Mouse (Mus musculus) CH12.LX (cell line): ENCODE data around the gene Hist1h2be. TPM values are rescaled to one million over a fixed set of nuclear protein-coding genes. Genes with fewer than 3 reads are reported as not detected.

Experiments
- DNase-seq: peaks from one replicate; pipeline ENCODE4 v3.0.0-alpha.2; 2013; ENCODE audit errors: extremely low read depth
- H3K27ac ChIP-seq: 2 replicates; pipeline ENCODE4 v1.5.1; 2012; ENCODE audit warnings: low read depth, mild to moderate bottlenecking, control low read depth, moderate library complexity; ENCODE audit not compliant: insufficient read depth
- H3K27me3 ChIP-seq: replicated peaks from 2 replicates; pipeline ENCODE3; 2012; ENCODE audit warnings: inconsistent platforms
- H3K36me3 ChIP-seq, 2 experiments: replicated peaks in 1 of 2; 2 replicates each; pipeline versions ENCODE3 to v1.6.1; 2012; ENCODE audit warnings: inconsistent platforms in 1 of 2, low read length in 1 of 2, mild to moderate bottlenecking in 1 of 2, mixed read lengths in 1 of 2, moderate library complexity in 1 of 2; ENCODE audit not compliant: control insufficient read depth in 1 of 2, insufficient read depth in 1 of 2
- H3K4me1 ChIP-seq, 2 experiments: 2 replicates each; pipeline ENCODE4 v1.6.1; 2012; ENCODE audit warnings: inconsistent platforms in 1 of 2, moderate library complexity in 1 of 2; ENCODE audit not compliant: insufficient read depth in 2 of 2, control insufficient read depth in 1 of 2
- H3K4me2 ChIP-seq: 2 replicates; pipeline ENCODE4 v1.6.1; 2012; ENCODE audit warnings: low read depth, mild to moderate bottlenecking, control low read depth; ENCODE audit not compliant: poor library complexity, insufficient read depth, severe bottlenecking
- H3K4me3 ChIP-seq, 3 experiments: fragments of 150-350 bp in 1 of 3; sonication (generic) in 1 of 3; replicated peaks in 1 of 3; 2 replicates each; pipeline versions ENCODE3 to v1.5.1; 2011 to 2012; ENCODE audit warnings: low read depth in 2 of 3, low read length in 2 of 3, mild to moderate bottlenecking in 2 of 3, moderate library complexity in 2 of 3, control low read depth in 1 of 3, improper control_type of control experiment in 1 of 3, inconsistent platforms in 1 of 3, mixed read lengths in 1 of 3; ENCODE audit not compliant: poor library complexity in 1 of 3
- H3K79me2 ChIP-seq: replicated peaks from 2 replicates; pipeline ENCODE4 v1.6.1; 2012; ENCODE audit warnings: mild to moderate bottlenecking, moderate library complexity; ENCODE audit not compliant: control insufficient read depth, poor library complexity, insufficient read depth, severe bottlenecking; ENCODE audit errors: extremely low read depth
- H3K9ac ChIP-seq: 2 replicates; pipeline ENCODE4 v1.6.1; 2012; ENCODE audit warnings: low read depth, mild to moderate bottlenecking, control low read depth, moderate library complexity; ENCODE audit not compliant: insufficient read depth
- H3K9me3 ChIP-seq: replicated peaks from 2 replicates; pipeline ENCODE3; 2012; ENCODE audit warnings: low read length, inconsistent platforms, mixed read lengths
- BHLHE40 ChIP-seq: IDR thresholded peaks from 2 replicates; pipeline ENCODE4 v1.6.1; 2011; ENCODE audit warnings: mild to moderate bottlenecking, low read depth, low read length, improper control_type of control experiment
- CHD1 ChIP-seq: IDR thresholded peaks from 2 replicates; pipeline ENCODE4 v1.6.1; 2012; ENCODE audit warnings: low read depth, low read length, improper control_type of control experiment, inconsistent platforms
- CHD2 ChIP-seq: IDR thresholded peaks from 2 replicates; pipeline ENCODE4 v1.6.1; 2011; ENCODE audit warnings: low read length, improper control_type of control experiment
- CTCF ChIP-seq, 2 experiments: IDR thresholded peaks in 1 of 2; conservative IDR thresholded peaks in 1 of 2; 2 replicates each; pipeline ENCODE4 v1.5.1; 2011 to 2012; ENCODE audit warnings: low read depth in 2 of 2, low read length in 2 of 2, improper control_type of control experiment in 1 of 2, inconsistent platforms in 1 of 2, mild to moderate bottlenecking in 1 of 2, moderate library complexity in 1 of 2
- ELF1 ChIP-seq: IDR thresholded peaks from 2 replicates; pipeline ENCODE4 v1.6.1; 2014; ENCODE audit warnings: low read depth, mild to moderate bottlenecking, inconsistent platforms, low read length, improper control_type of control experiment
- HCFC1 ChIP-seq: IDR thresholded peaks from 2 replicates; pipeline ENCODE4 v1.6.1; 2012; ENCODE audit warnings: low read depth, mild to moderate bottlenecking, inconsistent platforms, low read length, improper control_type of control experiment
- JUN ChIP-seq: IDR thresholded peaks from 2 replicates; pipeline ENCODE4 v1.6.1; 2011; ENCODE audit warnings: low read depth, mild to moderate bottlenecking, low read length, improper control_type of control experiment, moderate library complexity; ENCODE audit not compliant: insufficient read depth
- JUND ChIP-seq: conservative IDR thresholded peaks from 2 replicates; pipeline ENCODE4 v1.6.1; 2011; ENCODE audit warnings: low read depth, low read length, improper control_type of control experiment
- KAT2A ChIP-seq: IDR thresholded peaks from 2 replicates; pipeline ENCODE4 v1.6.1; 2012; ENCODE audit warnings: low read length, improper control_type of control experiment, inconsistent platforms; ENCODE audit not compliant: insufficient replicate concordance
- MAFK ChIP-seq: IDR thresholded peaks from 2 replicates; pipeline ENCODE4 v1.6.1; 2011; ENCODE audit warnings: low read length, improper control_type of control experiment; ENCODE audit not compliant: insufficient replicate concordance
- MAX ChIP-seq: IDR thresholded peaks from 2 replicates; pipeline ENCODE4 v1.6.1; 2011; ENCODE audit warnings: low read length, improper control_type of control experiment
- MXI1 ChIP-seq: IDR thresholded peaks from 2 replicates; pipeline ENCODE4 v1.6.1; 2011; ENCODE audit warnings: mild to moderate bottlenecking, low read depth, low read length, improper control_type of control experiment
- MYC ChIP-seq: IDR thresholded peaks from 2 replicates; pipeline ENCODE4 v1.6.1; 2011; ENCODE audit warnings: low read depth, mild to moderate bottlenecking, improper control_type of control experiment, low read length
- NELFE ChIP-seq: IDR thresholded peaks from 2 replicates; pipeline ENCODE4 v1.6.1; 2011; ENCODE audit warnings: low read depth, low read length, improper control_type of control experiment
- POLR2A ChIP-seq: IDR thresholded peaks from 2 replicates; pipeline ENCODE4 v1.6.1; 2011; ENCODE audit warnings: low read depth, mild to moderate bottlenecking, improper control_type of control experiment, low read length
- POLR2AphosphoS2 ChIP-seq: IDR thresholded peaks from 2 replicates; pipeline ENCODE4 v1.6.1; 2011; ENCODE audit warnings: low read depth, low read length, improper control_type of control experiment
- SIN3A ChIP-seq: IDR thresholded peaks from 2 replicates; pipeline ENCODE4 v1.6.1; 2012; ENCODE audit warnings: low read length, improper control_type of control experiment, inconsistent platforms
- SMC3 ChIP-seq: IDR thresholded peaks from 2 replicates; pipeline ENCODE4 v1.6.1; 2011; ENCODE audit warnings: low read depth, low read length, improper control_type of control experiment
- TBP ChIP-seq: conservative IDR thresholded peaks from 2 replicates; pipeline ENCODE4 v1.6.1; 2011; ENCODE audit warnings: low read depth, low read length, improper control_type of control experiment
- USF1 ChIP-seq: IDR thresholded peaks from 2 replicates; pipeline ENCODE4 v1.6.1; 2014; ENCODE audit warnings: low read depth, mild to moderate bottlenecking, inconsistent platforms, low read length, improper control_type of control experiment
- ZC3H11A ChIP-seq: IDR thresholded peaks from 2 replicates; pipeline ENCODE4 v1.6.1; 2012; ENCODE audit warnings: low read depth, mild to moderate bottlenecking, inconsistent platforms, low read length, improper control_type of control experiment
- ZNF384 ChIP-seq: IDR thresholded peaks from 2 replicates; pipeline ENCODE4 v1.6.1; 2012; ENCODE audit warnings: low read depth, low read length, improper control_type of control experiment, inconsistent platforms
- dilution Hi-C: fragments of 300-500 bp; cut with MboI; formaldehyde crosslinking; loops from 2 replicates; pipeline ENCODE4 v1.14.3; 2020; ENCODE audit warnings: low sequenced_read_pairs; ENCODE audit not compliant: extremely low pct_unique_long_range_greater_than_20kb, extremely low pct_ligation_motif_present
- in situ Hi-C: fragments of 300-500 bp; cut with MboI; formaldehyde crosslinking; loops from 3 replicates; pipeline ENCODE4 v1.14.3; 2019; ENCODE audit warnings: low sequenced_read_pairs, low pct_ligation_motif_present, low pct_unique_long_range_greater_than_20kb, mixed read lengths
- polyA plus RNA-seq: library from polyadenylated mRNA; unstranded; fragments of >175 nt; gene quantifications from 2 replicates; pipeline ENCODE4 v1.2.1, GENCODE M21; 2012; ENCODE audit warnings: low read depth; ENCODE audit not compliant: insufficient read length
- total RNA-seq, 2 experiments: library from RNA; depleted of rRNA; stranded (reverse); fragments of 300-350 nt in 1 of 2; fragments of >200 nt in 1 of 2; gene quantifications; 2 replicates each; pipeline ENCODE4 v1.2.3; 2012 to 2014

The Hist1h2be gene
- total and polyA plus RNA-seq, 3 experiments, result 0.70 to 282 (median 4.7) TPM

- Histone ChIP-seq H3K27ac (peak overlapping the region; percentile 86), H3K9ac (peak overlapping the region; percentile 98), H3K4me3 (peak overlapping the region in 1 of 3 experiments; percentile 24), H3K79me2 (no peaks in the 10 kb centered on the region), H3K4me2 (peak overlapping the region; percentile 96), H3K9me3 (no peaks in the 10 kb centered on the region), H3K27me3 (no peaks in the 10 kb centered on the region), H3K4me1 (peaks cover 3 to 47% of the 10 kb centered on the region in 2 experiments), H3K36me3 (no peaks in the 10 kb centered on the region)
- dilution Hi-C loops (no loop called here), in situ Hi-C loops (no loop called here)
- no peak for TF ChIP-seq TBP
- peak; percentile 37; the same call in 1 of the 2 replicates for TF ChIP-seq ELF1
- no peak for TF ChIP-seq JUND
- peak; percentile 52 for DNase-seq
Measured at GRCm38 (mm10) chr13:23584331-23584730, 36.6 kb downstream of the Hist1h2be start.

GRCm38 (mm10) chr13:23583387-23584068, 37.4 kb downstream of the Hist1h2be start:
- H3K4me3 ChIP-seq, result peak overlapping the region in 1 of 3 experiments; percentile 9
- H3K4me1 ChIP-seq, result peaks cover 3 to 39% of the 10 kb centered on the region in 2 experiments
- H3K27ac ChIP-seq, result peak overlapping the region; percentile 93
- DNase-seq, result peak; percentile 37
- no peaks in the 10 kb centered on the region for H3K9me3 ChIP-seq
- H3K9ac ChIP-seq, result peak overlapping the region; percentile 98
- in situ Hi-C loops, result no loop called here
- no peaks in the 10 kb centered on the region for H3K79me2 ChIP-seq
- H3K4me2 ChIP-seq, result peak overlapping the region; percentile 78
- H3K27me3 ChIP-seq, result no peaks in the 10 kb centered on the region
- TF ChIP-seq POLR2A, result 0 out of 2 replicates have a peak, but pooled peaks have one; percentile 19
- TF ChIP-seq ZC3H11A, result no peak
- TF ChIP-seq, all 38 proteins: peak for 1
- dilution Hi-C loops, result no loop called here
- no peaks in the 10 kb centered on the region for H3K36me3 ChIP-seq

GRCm38 (mm10) chr13:23582219-23583056, 38.5 kb downstream of the Hist1h2be start:
- peak overlapping the region; percentile 92 for H3K27ac ChIP-seq
- no peaks in the 10 kb centered on the region for H3K27me3 ChIP-seq
- peak; percentile 59 for DNase-seq
- H3K4me3 ChIP-seq, result peak overlapping the region; percentile 35 to 65 (median 39)
- dilution Hi-C loops, result no loop called here
- peak overlapping the region; percentile 43 for H3K9ac ChIP-seq
- peaks cover 3 to 38% of the 10 kb centered on the region in 2 experiments for H3K4me1 ChIP-seq
- H3K79me2 ChIP-seq, result no peaks in the 10 kb centered on the region
- no peaks in the 10 kb centered on the region for H3K36me3 ChIP-seq
- in situ Hi-C loops, result no loop called here
- H3K9me3 ChIP-seq, result no peaks in the 10 kb centered on the region
- H3K4me2 ChIP-seq, result peak overlapping the region; percentile 78
- TF ChIP-seq KAT2A (no peak), MXI1 (peak; percentile 38; the same call in 1 of the 2 replicates), ZNF384 (peak; percentile 84), BHLHE40 (0 out of 2 replicates have a peak, but pooled peaks have one; percentile 4), CHD2 (peak; percentile 79), MAX (no peak; the same call in 1 of the 2 replicates), CHD1 (peak; percentile 34; the same call in 1 of the 2 replicates), SIN3A (peak; percentile 18; the same call in 1 of the 2 replicates), JUND (0 out of 2 replicates have a peak, but pooled peaks have one; percentile 5), MAFK (0 out of 2 replicates have a peak, but pooled peaks have one; percentile 49), SMC3 (no peak), MYC (peak; percentile 77), JUN (peak; percentile 21; the same call in 1 of the 2 replicates), POLR2AphosphoS2 (peak; percentile 92), HCFC1 (peak; percentile 28; the same call in 1 of the 2 replicates), ELF1 (peak; percentile 15; the same call in 1 of the 2 replicates), NELFE (no peak; the same call in 1 of the 2 replicates), CTCF (conservative IDR thresholded peaks at IDR 0.05 in 1 of 2, IDR thresholded peaks at IDR 0.05 in 1 of 2; ENCODE audit: low read depth in 2 of 2, low read length in 2 of 2) (no peak), USF1 (no peak)
